Mouse (Mus musculus) spleen, adult 2 months (tissue): Measurements from ENCODE around the gene Hnrnpa3. TPM values are rescaled to one million over a fixed set of nuclear protein-coding genes. Genes with fewer than 3 reads are reported as not detected.

Source experiments
- DNase-seq, 2 experiments: peaks; one replicate each; pipeline versions ENCODE4 v3.0.0 to v3.0.0-alpha.2; 2012 to 2021; ENCODE audit warnings: low spot score in 2 of 2, low read depth in 1 of 2
- H3K27ac ChIP-seq: fragments of 200-500 bp; 2 replicates; pipeline ENCODE4 v1.5.1; 2012; ENCODE audit warnings: low read length, inconsistent platforms; ENCODE audit not compliant: insufficient read depth
- H3K27me3 ChIP-seq: fragments of 200-500 bp; 2 replicates; pipeline ENCODE4 v1.6.1; 2012; ENCODE audit warnings: mild to moderate bottlenecking, moderate library complexity, low read length, inconsistent platforms; ENCODE audit not compliant: control insufficient read depth, insufficient read depth
- H3K36me3 ChIP-seq: fragments of 200-500 bp; 2 replicates; pipeline ENCODE4 v1.6.1; 2012; ENCODE audit warnings: mild to moderate bottlenecking, low read length, inconsistent platforms; ENCODE audit not compliant: control insufficient read depth, insufficient read depth
- H3K4me1 ChIP-seq: fragments of 200-500 bp; 2 replicates; pipeline ENCODE4 v1.6.1; 2011; ENCODE audit warnings: inconsistent platforms; ENCODE audit not compliant: control insufficient read depth, insufficient read depth, insufficient read length
- H3K4me3 ChIP-seq: fragments of 200-500 bp; 2 replicates; pipeline ENCODE4 v1.5.1; 2011; ENCODE audit warnings: mild to moderate bottlenecking, inconsistent platforms; ENCODE audit not compliant: insufficient read depth, insufficient read length; ENCODE audit errors: extremely low read depth
- CTCF ChIP-seq: fragments of 200-500 bp; IDR thresholded peaks from 2 replicates; pipeline ENCODE4 v1.5.1; 2011; ENCODE audit warnings: mild to moderate bottlenecking, inconsistent platforms; ENCODE audit not compliant: insufficient read depth, insufficient read length, insufficient replicate concordance; ENCODE audit errors: extremely low read depth
- POLR2A ChIP-seq: fragments of 200-500 bp; IDR thresholded peaks from 2 replicates; pipeline ENCODE4 v1.6.1; 2011; ENCODE audit warnings: low read depth, low read length, inconsistent platforms
- WGBS: fragments of 180-500 bp; shearing (Covaris S2); methylation state at CpG from one replicate; pipeline ENCODE4 v1.1.7; 2018; 5-methylcytosine and 5-hydroxymethylcytosine counted together
- polyA plus RNA-seq: library from polyadenylated mRNA; depleted of rRNA; stranded (reverse); fragments of >200 nt; gene quantifications from 2 replicates; pipeline ENCODE4 v1.2.3, GENCODE M21; 2012

Hnrnpa3 gene
- polyA plus RNA-seq, 1 experiment, result 15.7 TPM

- H3K27me3 ChIP-seq, result no peaks in the 10 kb centered on the region
- no peak overlapping the region for H3K27ac ChIP-seq
- no peaks in the 10 kb centered on the region for H3K4me1 ChIP-seq
- no peak for TF ChIP-seq POLR2A
- no peak for TF ChIP-seq CTCF
- no peak for DNase-seq
- peaks cover 6% of the 10 kb centered on the region for H3K36me3 ChIP-seq
- 75% methylated on average over 14 of the region's 14 CpGs for WGBS
- no peak overlapping the region for H3K4me3 ChIP-seq
Observed at GRCm38 (mm10) chr2:75669491-75670445, 10.7 kb downstream of the Hnrnpa3 start.

- H3K27me3 ChIP-seq, result no peaks in the 10 kb centered on the region
- H3K27ac ChIP-seq, result no peak overlapping the region
- no peaks in the 10 kb centered on the region for H3K4me1 ChIP-seq
- TF ChIP-seq CTCF (no peak), POLR2A (no peak)
- H3K4me3 ChIP-seq, result no peak overlapping the region
- peaks cover 4% of the 10 kb centered on the region; the same call in 1 of the 2 replicates for H3K36me3 ChIP-seq
- no peak for DNase-seq
- 88% methylated on average over 6 of the region's 6 CpGs for WGBS
Observed at GRCm38 (mm10) chr2:75670446-75671336, 11.6 kb downstream of the Hnrnpa3 start.

- TF ChIP-seq POLR2A (no peak), CTCF (no peak)
- WGBS, result 83% methylated on average over 2 of the region's 2 CpGs
- Histone ChIP-seq H3K4me1 (no peaks in the 10 kb centered on the region), H3K4me3 (no peak overlapping the region), H3K36me3 (peaks cover 10% of the 10 kb centered on the region), H3K27ac (no peak overlapping the region), H3K27me3 (no peaks in the 10 kb centered on the region)
- no peak for DNase-seq
Observed at GRCm38 (mm10) chr2:75671337-75671660, 12.2 kb downstream of the Hnrnpa3 start.

- Histone ChIP-seq H3K27ac (no peak overlapping the region), H3K27me3 (no peaks in the 10 kb centered on the region), H3K4me3 (no peak overlapping the region), H3K36me3 (peaks cover 21% of the 10 kb centered on the region), H3K4me1 (no peaks in the 10 kb centered on the region)
- no peak for DNase-seq
- WGBS, result 82% methylated on average over 3 of the region's 3 CpGs
- no peak for TF ChIP-seq POLR2A
- TF ChIP-seq CTCF, result no peak
Observed at GRCm38 (mm10) chr2:75672561-75672960, 13.5 kb downstream of the Hnrnpa3 start.

- no peak overlapping the region for H3K27ac ChIP-seq
- DNase-seq, result no peak
- 96% methylated on average over 14 of the region's 14 CpGs for WGBS
- H3K27me3 ChIP-seq, result no peaks in the 10 kb centered on the region
- TF ChIP-seq POLR2A (no peak), CTCF (no peak)
- H3K36me3 ChIP-seq, result peaks cover 29% of the 10 kb centered on the region
- H3K4me1 ChIP-seq, result peaks cover 5% of the 10 kb centered on the region; the same call in 1 of the 2 replicates
- H3K4me3 ChIP-seq, result no peak overlapping the region
Observed at GRCm38 (mm10) chr2:75676567-75676966, 17.5 kb downstream of the Hnrnpa3 start.

- Histone ChIP-seq H3K27ac (no peak overlapping the region), H3K4me1 (peaks cover 10% of the 10 kb centered on the region; the same call in 1 of the 2 replicates), H3K4me3 (no peak overlapping the region), H3K27me3 (no peaks in the 10 kb centered on the region), H3K36me3 (peaks cover 25% of the 10 kb centered on the region)
- no peak for TF ChIP-seq CTCF
- no peak for TF ChIP-seq POLR2A
- 88% methylated on average over 8 of the region's 8 CpGs for WGBS
- DNase-seq, result no peak
Observed at GRCm38 (mm10) chr2:75679947-75680346, 20.9 kb downstream of the Hnrnpa3 start.
